Mouse (Mus musculus) right cerebral cortex, postnatal 10 days (tissue): ENCODE data around the gene Slc22a5.
"Not testable (repeated sequence)": the region's sequence is repeated elsewhere in the genome, so short reads cannot be mapped to it uniquely, and the experiment has no call there.

ENCODE experiments used
- DNase-seq, 2 experiments: peaks; one replicate each; pipeline ENCODE4 v3.0.0; 2021; ENCODE audit warnings: low spot score in 2 of 2

Slc22a5 gene

DNA sequence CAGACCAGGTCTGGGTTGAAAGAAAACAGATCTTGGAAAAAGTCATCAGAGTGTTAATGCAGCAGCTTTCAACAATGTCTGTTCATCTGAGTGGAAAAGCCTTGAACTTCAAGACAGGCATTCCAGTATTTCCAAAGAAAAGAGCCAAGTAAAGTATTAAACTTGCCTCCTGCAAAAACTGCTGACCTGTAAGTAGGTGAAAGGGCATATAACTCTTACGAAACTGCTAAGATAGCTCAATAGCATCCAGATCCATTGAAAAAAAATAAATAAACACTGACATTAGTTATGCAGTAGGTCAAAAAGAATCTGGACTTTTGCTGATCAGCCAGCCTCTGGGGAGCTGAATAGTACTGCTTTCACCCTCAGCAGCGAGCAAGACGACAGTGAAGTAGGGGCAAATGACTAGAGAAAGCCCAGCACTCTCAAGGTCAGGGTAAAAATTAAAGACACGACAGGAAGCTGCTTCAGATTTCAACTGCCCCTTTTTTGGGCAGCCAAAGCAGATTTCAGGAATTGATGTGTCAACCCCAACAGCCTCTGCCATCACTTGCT is 2.3 kb downstream of the Slc22a5 start:
- no peak for DNase-seq

- no peak for DNase-seq
Observed at GRCm38 (mm10) chr11:53888242-53888641, 3.2 kb downstream of the Slc22a5 start.

- DNase-seq = no peak
Observed at GRCm38 (mm10) chr11:53883287-53883686, 8.2 kb downstream of the Slc22a5 start.

GRCm38 (mm10) chr11:53878096-53878495 is 13.4 kb downstream of the Slc22a5 start:
- not testable (repeated sequence) for DNase-seq

- no peak for DNase-seq
Observed at GRCm38 (mm10) chr11:53876488-53876887, 15.0 kb downstream of the Slc22a5 start.

DNA sequence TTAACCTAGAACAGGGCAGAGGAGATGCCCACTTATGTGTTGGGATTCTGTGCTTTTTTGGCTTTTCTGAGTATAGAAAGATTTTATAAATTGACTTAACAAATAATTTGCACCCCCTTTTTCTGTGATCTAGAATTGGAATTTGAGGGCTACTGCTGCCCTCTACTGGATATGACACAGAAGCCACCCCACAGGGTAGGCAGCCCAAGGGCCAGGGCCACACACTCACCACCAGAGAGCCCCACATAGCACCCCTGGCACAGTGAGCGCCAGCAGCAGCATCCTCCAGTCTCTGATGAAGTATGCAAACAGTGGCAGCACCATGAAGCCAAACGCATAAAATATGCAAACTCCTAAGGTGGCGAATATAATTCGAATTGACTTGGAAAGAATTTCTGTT is 16.8 kb downstream of the Slc22a5 start:
- no peak for DNase-seq

GRCm38 (mm10) chr11:53873909-53874704 is 17.4 kb downstream of the Slc22a5 start:
- DNase-seq = peak in 1 of 2 experiments; percentile 18

DNA sequence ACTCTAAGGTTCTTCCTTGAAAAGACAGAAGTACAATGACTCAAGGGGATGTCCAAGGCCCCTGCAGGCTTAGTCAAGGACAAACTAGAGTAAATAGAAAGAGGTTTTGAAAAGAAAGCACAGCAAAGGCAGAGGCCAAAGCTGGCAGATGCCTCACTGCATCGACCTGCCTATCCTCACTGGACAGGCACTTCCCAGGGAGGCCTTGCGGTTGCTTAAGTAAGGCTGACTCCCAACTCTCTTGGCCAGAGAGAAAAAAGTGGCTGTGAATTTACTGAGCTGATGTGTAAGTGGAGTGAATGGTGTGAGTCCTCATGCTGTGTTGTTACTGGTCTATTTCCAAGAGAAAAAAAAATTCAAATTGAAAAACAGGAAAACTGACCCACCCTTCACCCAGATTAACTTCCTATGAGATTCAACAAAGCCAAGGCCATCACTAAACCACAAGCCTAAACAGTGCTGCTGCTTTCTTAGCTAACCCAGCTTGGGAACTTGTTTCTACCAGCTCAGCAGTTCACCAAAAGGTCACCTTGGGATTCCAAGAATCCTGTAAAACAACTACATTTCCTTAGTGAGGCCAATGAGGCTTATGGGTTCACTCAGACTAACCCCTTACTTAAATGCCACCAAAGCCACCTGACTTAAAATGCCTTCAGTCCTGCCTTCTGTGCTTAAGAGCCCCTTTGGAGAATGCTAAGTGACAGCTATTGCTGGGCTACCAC is 19.5 kb downstream of the Slc22a5 start:
- DNase-seq = peak in 1 of 2 experiments; percentile 10

- DNase-seq = no peak
Observed at GRCm38 (mm10) chr11:53869172-53869571, 22.3 kb downstream of the Slc22a5 start.

GRCm38 (mm10) chr11:53868323-53868722 is 23.1 kb downstream of the Slc22a5 start:
- not testable (repeated sequence) for DNase-seq

GRCm38 (mm10) chr11:53864724-53865310 is 26.6 kb downstream of the Slc22a5 start:
- not testable (repeated sequence) for DNase-seq

DNA sequence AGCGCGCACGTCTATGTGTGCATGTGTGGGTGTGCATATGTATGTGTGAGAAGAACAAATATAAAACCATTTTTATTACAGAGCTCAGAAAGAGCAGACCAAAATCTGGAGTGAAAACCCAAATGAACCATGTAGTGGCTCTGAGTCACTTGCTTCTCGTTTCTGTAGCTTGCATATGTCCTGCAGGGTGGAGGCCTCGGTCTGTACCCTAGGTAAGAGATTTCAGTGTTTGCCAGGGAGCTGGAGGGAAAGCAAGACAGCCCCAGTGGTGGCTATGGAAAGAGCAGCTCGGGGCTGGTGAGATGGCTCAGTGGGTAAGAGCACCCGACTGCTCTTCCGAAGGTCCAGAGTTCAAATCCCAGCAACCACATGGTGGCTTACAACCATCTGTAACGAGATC is 30.5 kb downstream of the Slc22a5 start:
- not testable (repeated sequence) for DNase-seq

- DNase-seq = not testable (repeated sequence)
Observed at GRCm38 (mm10) chr11:53858761-53859580, 32.5 kb downstream of the Slc22a5 start, which contains the start of gene Gm12216. Gene Gm12216, minus strand, starts transcription at chr11:53859256.

GRCm38 (mm10) chr11:53858058-53858760 is 33.3 kb downstream of the Slc22a5 start:
- no peak for DNase-seq

DNA sequence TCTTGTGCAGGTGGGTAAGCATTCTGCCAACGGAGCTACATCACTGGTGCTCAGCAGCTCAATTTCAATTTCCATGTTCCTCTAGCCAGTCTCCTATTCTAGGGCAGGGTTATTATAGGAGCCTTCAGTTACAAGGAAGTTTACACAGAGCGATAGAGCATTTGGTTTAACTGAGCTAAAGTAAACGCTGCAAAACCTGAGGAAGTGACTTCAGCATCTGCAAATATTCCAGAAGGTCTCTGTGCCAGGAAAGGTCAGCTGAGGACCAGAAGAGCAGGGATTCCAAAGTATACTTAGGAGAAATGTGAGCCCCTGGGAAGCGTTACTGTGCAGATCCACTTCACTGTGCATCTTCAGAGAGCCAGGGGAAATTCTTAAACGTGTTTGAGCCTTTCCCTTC is 37.8 kb downstream of the Slc22a5 start:
- no peak for DNase-seq

DNA sequence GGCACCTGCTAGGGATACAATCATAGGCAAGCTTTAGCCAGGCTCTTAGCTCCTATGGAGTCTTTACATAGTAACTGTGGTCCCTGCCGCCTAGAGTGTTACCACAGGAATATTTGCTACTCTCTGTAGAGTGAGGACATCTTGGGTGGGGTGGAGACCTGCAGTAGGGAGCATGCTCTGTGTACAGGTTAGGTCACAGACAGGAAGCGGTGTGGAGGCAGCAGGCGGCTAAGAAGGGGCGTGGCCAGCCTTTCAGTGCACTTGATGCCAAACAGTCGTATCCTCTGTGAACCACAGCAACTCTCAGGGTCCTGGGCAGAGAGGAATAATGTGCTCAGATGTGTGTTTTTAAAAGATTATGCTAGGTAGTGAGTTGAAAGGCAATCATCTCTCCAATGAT is 39.7 kb downstream of the Slc22a5 start:
- no peak for DNase-seq

DNA sequence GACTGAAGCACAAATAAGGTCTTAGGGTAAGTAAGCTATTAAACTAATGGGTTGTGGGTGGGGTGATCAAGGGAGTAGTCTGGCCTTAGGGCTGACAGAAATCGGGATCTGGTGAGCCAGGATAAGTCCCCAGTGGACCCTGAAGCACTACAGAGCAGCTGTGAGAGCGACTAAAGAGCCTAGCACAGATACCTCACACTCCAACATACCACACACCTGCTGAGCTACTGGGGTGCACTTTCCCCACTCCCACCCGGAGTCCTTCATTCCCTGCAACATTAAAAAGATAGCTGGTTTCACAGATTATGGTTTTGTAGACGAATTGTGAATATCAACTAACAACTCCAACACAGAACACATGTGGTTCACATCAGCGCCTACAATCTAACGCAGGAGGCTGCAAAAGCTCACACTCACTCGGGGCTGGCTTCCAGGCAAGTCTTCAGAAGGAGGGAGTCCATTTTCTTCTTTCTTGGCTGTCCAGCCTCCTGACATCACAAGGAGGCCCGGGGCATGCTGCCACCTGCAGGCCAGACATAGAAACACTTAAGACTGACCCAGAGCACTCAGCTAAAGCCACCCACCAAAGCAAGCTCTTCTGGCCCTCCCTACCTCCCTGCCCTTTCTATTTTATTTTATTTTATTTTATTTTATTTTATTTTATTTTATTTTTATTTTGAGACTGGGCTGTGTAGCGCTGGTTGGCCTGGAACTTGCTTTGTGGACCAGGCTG is 41.7 kb downstream of the Slc22a5 start:
- peak; percentile 77 to 83 for DNase-seq

- DNase-seq = no peak
Observed at GRCm38 (mm10) chr11:53845680-53846079, 45.8 kb downstream of the Slc22a5 start.

- DNase-seq = peak; percentile 39 to 56
Observed at GRCm38 (mm10) chr11:53843106-53843505, 48.4 kb downstream of the Slc22a5 start.

- DNase-seq = peak; percentile 66 to 72
Observed at GRCm38 (mm10) chr11:53842161-53842581, 49.3 kb downstream of the Slc22a5 start.
